In the genomic region with DNA sequence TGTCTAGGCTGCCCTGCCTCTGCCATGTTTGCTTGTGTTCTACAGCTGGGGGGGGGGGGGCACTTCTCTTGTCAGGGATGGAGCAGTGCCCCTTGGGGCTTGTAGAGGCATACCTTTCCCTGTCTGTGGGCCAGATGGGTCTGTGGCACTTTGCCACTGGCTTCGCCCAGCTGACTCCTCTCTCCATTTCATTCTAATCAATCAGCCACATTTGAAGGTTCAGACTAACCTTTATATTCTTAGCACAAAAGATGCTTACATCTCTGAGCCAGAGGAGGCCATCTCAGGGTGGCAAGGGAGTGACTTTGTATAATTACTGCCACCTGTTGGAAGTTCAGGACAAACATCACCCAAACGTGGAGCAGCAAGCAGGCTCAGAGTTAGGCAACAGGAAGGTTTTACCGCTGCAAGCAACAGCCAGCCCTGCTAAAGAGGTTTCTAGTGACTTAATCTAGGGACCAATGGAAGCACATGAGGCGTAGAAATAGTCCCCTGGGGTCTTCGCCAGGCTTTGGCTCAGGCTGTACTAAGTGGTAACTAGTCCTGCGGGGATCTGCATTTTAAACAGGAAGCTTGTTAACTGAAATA, we compare ENCODE assay signal across 12 mouse cellular contexts. TPM values are rescaled to one million over a fixed set of nuclear protein-coding genes. Genes with fewer than 3 reads are reported as not detected.
DNase-seq lines count a peak whose midpoint lies in the region; ATAC-seq and TF ChIP-seq lines count a peak whose summit lies in the region.
"Had no signal": no experiment of that assay in that cellular context is flagged by ENCODE, and none has a peak within 500 bp of the region (broad histone marks: within the 10 kb centered on the region; RNA-seq: fewer than 3 reads in every experiment).

No protein-coding gene starts in this region.

- peak; percentile 47 for TF ChIP-seq CTCF in kidney, adult 2 months (conservative IDR thresholded peaks at IDR 0.05; ENCODE audit: insufficient read depth, insufficient read length, low read depth, low read length)

- H3K27ac ChIP-seq in kidney, adult 2 months (ENCODE audit: insufficient read depth, low read depth, low read length): no peak overlapping the region
- H3K27ac ChIP-seq in kidney, embryonic 16.5 days (ENCODE audit: low read length): no peak overlapping the region
- H3K27ac ChIP-seq in embryonic facial prominence, embryonic 10.5 days (replicated peaks): no peak overlapping the region
- H3K27ac ChIP-seq: hindbrain, embryonic 15.5 days; liver, embryonic 15.5 days had no signal

- no peak for DNase-seq in kidney, adult 2 months
- peak; percentile 7 for DNase-seq in thymus, postnatal 14 days
- no peak for DNase-seq in thymus, postnatal 4 days
- DNase-seq in embryonic facial prominence, embryonic 10.5 days (ENCODE audit: low spot score): peak; percentile 11
- no peak for DNase-seq in neural tube, embryonic 10.5 days (ENCODE audit: extremely low spot score, low spot score)
- no peak for DNase-seq in layer of hippocampus, adult 8-10 months (ENCODE audit: low spot score in 2 of 2)
- DNase-seq: right cerebral cortex, postnatal 25 days had no signal

- no peak overlapping the region for H3K9ac ChIP-seq in kidney, embryonic 16.5 days (replicated peaks; ENCODE audit: low read length)
- H3K9ac ChIP-seq: hindbrain, embryonic 15.5 days; liver, embryonic 15.5 days had no signal

- no peaks in the 10 kb centered on the region for H3K27me3 ChIP-seq in kidney, adult 2 months (replicated peaks; ENCODE audit: control insufficient read depth, insufficient read depth, low read length)
- no peaks in the 10 kb centered on the region for H3K27me3 ChIP-seq in kidney, embryonic 16.5 days (ENCODE audit: insufficient read depth, low read length)
- H3K27me3 ChIP-seq in embryonic facial prominence, embryonic 10.5 days (replicated peaks; ENCODE audit: low read depth, poor library complexity, severe bottlenecking): no peaks in the 10 kb centered on the region
- H3K27me3 ChIP-seq: hindbrain, embryonic 15.5 days; liver, embryonic 15.5 days had no signal

- no peak overlapping the region for H3K4me3 ChIP-seq in kidney, adult 2 months (ENCODE audit: insufficient read depth, low read depth, low read length)
- no peak overlapping the region for H3K4me3 ChIP-seq in kidney, embryonic 16.5 days (ENCODE audit: low read length)
- no peak overlapping the region for H3K4me3 ChIP-seq in embryonic facial prominence, embryonic 10.5 days
- H3K4me3 ChIP-seq: hindbrain, embryonic 15.5 days; liver, embryonic 15.5 days; myocyte had no signal

- H3K36me3 ChIP-seq in kidney, adult 2 months (ENCODE audit: control insufficient read depth, insufficient read depth, low read length): no peaks in the 10 kb centered on the region
- no peaks in the 10 kb centered on the region for H3K36me3 ChIP-seq in kidney, embryonic 16.5 days (ENCODE audit: insufficient read depth, low read length)
- no peaks in the 10 kb centered on the region for H3K36me3 ChIP-seq in embryonic facial prominence, embryonic 10.5 days (replicated peaks)
- H3K36me3 ChIP-seq: hindbrain, embryonic 15.5 days; liver, embryonic 15.5 days had no signal

- no peaks in the 10 kb centered on the region for H3K9me3 ChIP-seq in kidney, embryonic 16.5 days (ENCODE audit: low read length)
- no peaks in the 10 kb centered on the region for H3K9me3 ChIP-seq in embryonic facial prominence, embryonic 10.5 days
- H3K9me3 ChIP-seq: hindbrain, embryonic 15.5 days; liver, embryonic 15.5 days had no signal

- no peaks in the 10 kb centered on the region for H3K4me1 ChIP-seq in kidney, adult 2 months (ENCODE audit: control insufficient read depth, insufficient read depth, low read length)
- peaks cover 3% of the 10 kb centered on the region; the same call in 1 of the 2 replicates for H3K4me1 ChIP-seq in kidney, embryonic 16.5 days (ENCODE audit: insufficient read depth, low read length)
- peaks cover 9% of the 10 kb centered on the region for H3K4me1 ChIP-seq in embryonic facial prominence, embryonic 10.5 days
- H3K4me1 ChIP-seq: hindbrain, embryonic 15.5 days had no signal

- no peak for ATAC-seq in kidney, embryonic 16.5 days (ENCODE audit: low FRiP score, low TSS enrichment)

- no peak for TF ChIP-seq POLR2A in kidney, adult 2 months (IDR thresholded peaks at IDR 0.05; ENCODE audit: low read depth, low read length)

- H3K4me2 ChIP-seq in kidney, embryonic 16.5 days (replicated peaks; ENCODE audit: low read depth, low read length): no peak overlapping the region
- H3K4me2 ChIP-seq: hindbrain, embryonic 15.5 days; liver, embryonic 15.5 days had no signal

- WGBS in kidney, adult 2 months: 73% methylated on average over 6 of the region's 6 CpGs
- WGBS in kidney, embryonic 16.5 days: 66% methylated on average over 6 of the region's 6 CpGs
- 47% methylated on average over 6 of the region's 6 CpGs for WGBS in embryonic facial prominence, embryonic 10.5 days

RNA-seq across cellular contexts. Expression of a gene that starts 9.9 kb away (rescaled TPM):
- 0.02 and 0.03 TPM in 2 replicates for polyA plus RNA-seq in kidney, adult 2 months (2012; rRNA removed)
- 0.23 and 0.39 TPM in 2 replicates for polyA plus RNA-seq in kidney, embryonic 16.5 days (2015; fragmentation: Nextera tagmentation; extraction: Ambion mirVana)
- polyA plus RNA-seq in embryonic facial prominence, embryonic 10.5 days (2016; fragmentation: Nextera tagmentation; extraction: Ambion mirVana): 0.14 TPM in 1 of 2 replicates, not detected in the other
- under 1 TPM in 2 of 4 experiments, not detected in 2; 0.07 to 0.12 TPM for total RNA-seq in layer of hippocampus, adult 8-10 months (2022)
- polyA plus RNA-seq: gonadal fat pad, adult 2 months; liver, embryonic 15.5 days; myocyte had no signal

Comparison
In these comparisons a context has a peak if more than half of its experiments do, and no peak if none do; other contexts are left out.
1. DNase-seq: peak in thymus, postnatal 14 days (single experiment) and embryonic facial prominence, embryonic 10.5 days (single experiment); none in kidney, adult 2 months (single experiment), thymus, postnatal 4 days (single experiment), neural tube, embryonic 10.5 days (single experiment) and layer of hippocampus, adult 8-10 months (0 of 2).